11 mouse cellular contexts compared by ENCODE assay signal in genomic region chr13:108317414-108317813, GRCm38 (mm10). TPM values are rescaled to one million over a fixed set of nuclear protein-coding genes. Genes with fewer than 3 reads are reported as not detected.
DNase-seq lines count a peak whose midpoint lies in the region; ATAC-seq lines count a peak whose summit lies in the region.
"Had no signal": no experiment of that assay in that cellular context is flagged by ENCODE, and none has a peak within 500 bp of the region (broad histone marks: within the 10 kb centered on the region; RNA-seq: fewer than 3 reads in every experiment).

No protein-coding gene starts in this region.

- no peak for DNase-seq in liver, embryonic 11.5 days (ENCODE audit: low spot score)
- DNase-seq in liver, result no peak
- DNase-seq in forebrain, embryonic 14.5 days (ENCODE audit: low spot score), result no peak
- no peak for DNase-seq in embryo, embryonic 11 days
- DNase-seq: cerebellum, postnatal 36 days; gastrocnemius, postnatal 14 days; layer of hippocampus, adult 9-11 months had no signal

- H3K27ac ChIP-seq in liver, embryonic 11.5 days (ENCODE audit: low read depth, low read length), result no peak overlapping the region
- H3K27ac ChIP-seq in forebrain, embryonic 14.5 days (ENCODE audit: low read depth, low read length), result no peak overlapping the region
- peak overlapping the region; percentile 100; the same call in 1 of the 2 replicates for H3K27ac ChIP-seq in liver, embryonic 15.5 days (replicated peaks)

- H3K4me3 ChIP-seq in erythroblast, embryonic 14.5 days (replicated peaks), result peak overlapping the region; percentile 99
- H3K4me3 ChIP-seq in liver, embryonic 11.5 days (ENCODE audit: low read depth, low read length), result peak overlapping the region; percentile 91
- H3K4me3 ChIP-seq in forebrain, embryonic 14.5 days (ENCODE audit: low read depth, low read length), result peak overlapping the region; percentile 59; the same call in 1 of the 2 replicates
- H3K4me3 ChIP-seq in liver, embryonic 15.5 days (replicated peaks), result peak overlapping the region; percentile 95

- ATAC-seq in erythroblast, adult 5-6 weeks (replicated peaks; ENCODE audit: low FRiP score, poor library complexity, severe bottlenecking), result no peak; the same call in 1 of the 2 replicates
- no peak for ATAC-seq in liver, embryonic 11.5 days (replicated peaks; ENCODE audit: low FRiP score)
- ATAC-seq in forebrain, embryonic 14.5 days, result no peak
- ATAC-seq in liver, embryonic 15.5 days (ENCODE audit: insufficient read depth), result no peak
- no peak for ATAC-seq in megakaryocyte progenitor cell, adult 5-6 weeks (replicated peaks; ENCODE audit: poor library complexity)

- H3K27me3 ChIP-seq in erythroblast, embryonic 14.5 days (ENCODE audit: control insufficient read depth), result peaks cover 20% of the 10 kb centered on the region
- no peaks in the 10 kb centered on the region for H3K27me3 ChIP-seq in liver, embryonic 11.5 days (replicated peaks; ENCODE audit: control insufficient read depth, insufficient read depth, low read length)
- H3K27me3 ChIP-seq in forebrain, embryonic 14.5 days (replicated peaks; ENCODE audit: control insufficient read depth, insufficient read depth, low read length), result no peaks in the 10 kb centered on the region
- no peaks in the 10 kb centered on the region for H3K27me3 ChIP-seq in liver, embryonic 15.5 days

- 77% methylated on average over 2 of the region's 2 CpGs for WGBS in liver, embryonic 11.5 days
- 88% methylated on average over 2 of the region's 2 CpGs for WGBS in forebrain, embryonic 14.5 days
- WGBS in liver, embryonic 15.5 days (ENCODE audit: insufficient replicate concordance), result 59% methylated on average over 2 of the region's 2 CpGs

- H3K4me1 ChIP-seq in erythroblast, embryonic 14.5 days (ENCODE audit: control insufficient read depth), result peaks cover 50% of the 10 kb centered on the region
- peaks cover 12% of the 10 kb centered on the region for H3K4me1 ChIP-seq in liver, embryonic 11.5 days (replicated peaks; ENCODE audit: control insufficient read depth, insufficient read depth, low read length)
- peaks cover 14% of the 10 kb centered on the region for H3K4me1 ChIP-seq in forebrain, embryonic 14.5 days (ENCODE audit: control insufficient read depth, insufficient read depth, low read length)
- H3K4me1 ChIP-seq in liver, embryonic 15.5 days (replicated peaks), result peaks cover 44% of the 10 kb centered on the region

- H3K4me2 ChIP-seq in liver, embryonic 11.5 days, result peak overlapping the region; percentile 89
- peak overlapping the region; percentile 93 for H3K4me2 ChIP-seq in forebrain, embryonic 14.5 days (ENCODE audit: low read length)
- H3K4me2 ChIP-seq in liver, embryonic 15.5 days, result peak overlapping the region; percentile 90

- no peaks in the 10 kb centered on the region for H3K9me3 ChIP-seq in erythroblast, embryonic 14.5 days (ENCODE audit: control insufficient read depth, low read length)
- no peaks in the 10 kb centered on the region for H3K9me3 ChIP-seq in liver, embryonic 11.5 days (ENCODE audit: control insufficient read depth, low read length)
- no peaks in the 10 kb centered on the region for H3K9me3 ChIP-seq in forebrain, embryonic 14.5 days (replicated peaks; ENCODE audit: control insufficient read depth, low read length)
- H3K9me3 ChIP-seq in liver, embryonic 15.5 days (replicated peaks), result no peaks in the 10 kb centered on the region

- H3K9ac ChIP-seq in liver, embryonic 11.5 days (ENCODE audit: low read depth, low read length), result no peak overlapping the region; the same call in 1 of the 2 replicates
- no peak overlapping the region for H3K9ac ChIP-seq in forebrain, embryonic 14.5 days (ENCODE audit: low read length)
- H3K9ac ChIP-seq in liver, embryonic 15.5 days, result peak overlapping the region; percentile 93

- H3K36me3 ChIP-seq in erythroblast, embryonic 14.5 days (ENCODE audit: control insufficient read depth), result peaks cover 34% of the 10 kb centered on the region
- H3K36me3 ChIP-seq in liver, embryonic 11.5 days (ENCODE audit: control insufficient read depth, insufficient read depth, low read length), result no peaks in the 10 kb centered on the region; the same call in 1 of the 2 replicates
- H3K36me3 ChIP-seq in forebrain, embryonic 14.5 days (ENCODE audit: control insufficient read depth, insufficient read depth, low read length), result no peaks in the 10 kb centered on the region
- H3K36me3 ChIP-seq in liver, embryonic 15.5 days (replicated peaks), result peaks cover 8% of the 10 kb centered on the region; the same call in 1 of the 2 replicates

RNA-seq across cellular contexts. Expression of gene Depdc1b, which starts 1.3 kb away (rescaled TPM):
- polyA plus RNA-seq in erythroblast, embryonic 14.5 days (2012), result 0.55 and 0.86 TPM in 2 replicates
- total RNA-seq in erythroblast, adult 5-6 weeks (2015; ENCODE audit: low replicate concordance), result 36.1 and 38.2 TPM in 2 replicates
- total RNA-seq in erythroblast, adult 5-6 weeks (2017; ENCODE audit: low replicate concordance), result 48.5 and 59.8 TPM in 2 replicates
- 13.5 and 14.9 TPM in 2 replicates for polyA plus RNA-seq in liver, embryonic 11.5 days (2014; fragmentation: Nextera tagmentation; extraction: Ambion mirVana)
- polyA plus RNA-seq in forebrain, embryonic 14.5 days (2014; fragmentation: Nextera tagmentation; extraction: Ambion mirVana), result 4.5 and 6.8 TPM in 2 replicates
- polyA plus RNA-seq in liver, embryonic 15.5 days (2015; fragmentation: Nextera tagmentation; extraction: Ambion mirVana), result 13.3 and 13.7 TPM in 2 replicates
- total RNA-seq in megakaryocyte progenitor cell, adult 5-6 weeks (2015), result 26.4 and 31.0 TPM in 2 replicates
- 22.0 and 28.8 TPM in 2 replicates for total RNA-seq in megakaryocyte progenitor cell, adult 5-6 weeks (2017)
